10 mouse cellular contexts compared by ENCODE assay signal in genomic region chr12:44176331-44177037, GRCm38 (mm10). TPM values are rescaled to one million over a fixed set of nuclear protein-coding genes. Genes with fewer than 3 reads are reported as not detected.
DNase-seq lines count a peak whose midpoint lies in the region; ATAC-seq and TF ChIP-seq lines count a peak whose summit lies in the region.
"Had no signal": no experiment of that assay in that cellular context is flagged by ENCODE, and none has a peak within 500 bp of the region (broad histone marks: within the 10 kb centered on the region; RNA-seq: fewer than 3 reads in every experiment).

No protein-coding gene starts in this region.

- TF ChIP-seq POLR2A in kidney, adult 2 months (IDR thresholded peaks at IDR 0.05; ENCODE audit: low read depth, low read length), result no peak

- H3K9ac ChIP-seq in embryonic facial prominence, embryonic 13.5 days, result no peak overlapping the region
- H3K9ac ChIP-seq in hindbrain, postnatal 0 days (replicated peaks; ENCODE audit: low read length), result no peak overlapping the region
- no peak overlapping the region for H3K9ac ChIP-seq in midbrain, embryonic 14.5 days (replicated peaks; ENCODE audit: low read length)

- peak; percentile 13 for DNase-seq in kidney, adult 2 months
- no peak for DNase-seq in kidney, adult 9 months
- no peak for DNase-seq in hindbrain, postnatal 0 days (ENCODE audit: low spot score)
- DNase-seq in midbrain, embryonic 14.5 days, result peak; percentile 47
- DNase-seq in B cell, adult 2 months, result no peak
- DNase-seq in spleen, adult 12 weeks (ENCODE audit: low spot score), result no peak
- no peak for DNase-seq in adrenal gland, postnatal 36 days
- DNase-seq: cerebellum, adult 11-12 months had no signal

- H3K36me3 ChIP-seq in kidney, adult 2 months (ENCODE audit: control insufficient read depth, insufficient read depth, low read length), result no peaks in the 10 kb centered on the region
- H3K36me3 ChIP-seq in embryonic facial prominence, embryonic 13.5 days, result no peaks in the 10 kb centered on the region
- no peaks in the 10 kb centered on the region for H3K36me3 ChIP-seq in hindbrain, postnatal 0 days (ENCODE audit: insufficient read depth, low read length)
- H3K36me3 ChIP-seq in midbrain, embryonic 14.5 days (ENCODE audit: control insufficient read depth, insufficient read depth, low read length), result no peaks in the 10 kb centered on the region
- H3K36me3 ChIP-seq: G1E had no signal

- 21% methylated on average over 10 of the region's 10 CpGs for WGBS in kidney, adult 2 months
- WGBS in embryonic facial prominence, embryonic 13.5 days, result 55% methylated on average over 10 of the region's 10 CpGs
- WGBS in hindbrain, postnatal 0 days, result 31% methylated on average over 10 of the region's 10 CpGs
- 44% methylated on average over 10 of the region's 10 CpGs for WGBS in midbrain, embryonic 14.5 days

- no peak overlapping the region for H3K27ac ChIP-seq in kidney, adult 2 months (ENCODE audit: insufficient read depth, low read depth, low read length)
- no peak overlapping the region for H3K27ac ChIP-seq in embryonic facial prominence, embryonic 13.5 days
- no peak overlapping the region for H3K27ac ChIP-seq in hindbrain, postnatal 0 days
- H3K27ac ChIP-seq in midbrain, embryonic 14.5 days (replicated peaks; ENCODE audit: low read depth, low read length), result peak overlapping the region; percentile 68

- H3K27me3 ChIP-seq in kidney, adult 2 months (replicated peaks; ENCODE audit: control insufficient read depth, insufficient read depth, low read length), result no peaks in the 10 kb centered on the region
- H3K27me3 ChIP-seq in embryonic facial prominence, embryonic 13.5 days, result no peaks in the 10 kb centered on the region
- H3K27me3 ChIP-seq in hindbrain, postnatal 0 days (ENCODE audit: insufficient read depth, low read length), result no peaks in the 10 kb centered on the region
- H3K27me3 ChIP-seq in midbrain, embryonic 14.5 days (ENCODE audit: control insufficient read depth, insufficient read depth, low read length), result no peaks in the 10 kb centered on the region

- no peak for ATAC-seq in embryonic facial prominence, embryonic 13.5 days (ENCODE audit: insufficient number of reproducible peaks, insufficient read depth, low FRiP score, low TSS enrichment, low read depth)
- no peak for ATAC-seq in hindbrain, postnatal 0 days
- no peak for ATAC-seq in midbrain, embryonic 14.5 days (ENCODE audit: low FRiP score, low TSS enrichment)

- TF ChIP-seq CTCF in kidney, adult 2 months (conservative IDR thresholded peaks at IDR 0.05; ENCODE audit: insufficient read depth, insufficient read length, low read depth, low read length), result no peak
- TF ChIP-seq CTCF in hindbrain, postnatal 0 days (IDR thresholded peaks at IDR 0.05; ENCODE audit: low read depth), result no peak

- no peaks in the 10 kb centered on the region for H3K9me3 ChIP-seq in embryonic facial prominence, embryonic 13.5 days
- no peaks in the 10 kb centered on the region for H3K9me3 ChIP-seq in hindbrain, postnatal 0 days (ENCODE audit: low read length)
- H3K9me3 ChIP-seq in midbrain, embryonic 14.5 days (ENCODE audit: control insufficient read depth, low read length), result no peaks in the 10 kb centered on the region
- H3K9me3 ChIP-seq: G1E had no signal

- H3K4me3 ChIP-seq in kidney, adult 2 months (ENCODE audit: insufficient read depth, low read depth, low read length), result no peak overlapping the region
- H3K4me3 ChIP-seq in embryonic facial prominence, embryonic 13.5 days, result no peak overlapping the region
- no peak overlapping the region for H3K4me3 ChIP-seq in hindbrain, postnatal 0 days (ENCODE audit: low read length)
- H3K4me3 ChIP-seq in midbrain, embryonic 14.5 days (replicated peaks; ENCODE audit: low read depth, low read length), result no peak overlapping the region

- peak overlapping the region; percentile 28; the same call in 1 of the 2 replicates for H3K4me2 ChIP-seq in embryonic facial prominence, embryonic 13.5 days
- H3K4me2 ChIP-seq in hindbrain, postnatal 0 days (ENCODE audit: low read depth, low read length), result peak overlapping the region; percentile 45
- H3K4me2 ChIP-seq in midbrain, embryonic 14.5 days (ENCODE audit: low read length), result peak overlapping the region; percentile 26

- no peaks in the 10 kb centered on the region for H3K4me1 ChIP-seq in kidney, adult 2 months (ENCODE audit: control insufficient read depth, insufficient read depth, low read length)
- peaks cover 3% of the 10 kb centered on the region; the same call in 1 of the 2 replicates for H3K4me1 ChIP-seq in embryonic facial prominence, embryonic 13.5 days
- H3K4me1 ChIP-seq in hindbrain, postnatal 0 days (ENCODE audit: insufficient read depth, low read length), result no peaks in the 10 kb centered on the region; the same call in 1 of the 2 replicates
- 0 out of 2 replicates have a peak, but pooled peaks cover 6% of the 10 kb centered on the region for H3K4me1 ChIP-seq in midbrain, embryonic 14.5 days (ENCODE audit: control insufficient read depth, insufficient read depth, low read length)

RNA-seq across cellular contexts. Expression of gene Dnajb9, which starts 33.6 kb away (rescaled TPM):
- 4.5 and 7.1 TPM in 2 replicates for polyA plus RNA-seq in kidney, adult 2 months (2012; rRNA removed)
- 19.8 and 25.7 TPM in 2 replicates for polyA plus RNA-seq in embryonic facial prominence, embryonic 13.5 days (2015; fragmentation: Nextera tagmentation; extraction: Ambion mirVana)
- 12.3 and 40.8 TPM in 2 replicates for total RNA-seq in hindbrain, postnatal 0 days (2014; rRNA removed)
- polyA plus RNA-seq in hindbrain, postnatal 0 days (2015; fragmentation: Nextera tagmentation; extraction: Ambion mirVana), result 31.8 and 34.7 TPM in 2 replicates
- polyA plus RNA-seq in midbrain, embryonic 14.5 days (2014; fragmentation: Nextera tagmentation; extraction: Ambion mirVana), result 35.0 and 41.3 TPM in 2 replicates
- 10 to 100 TPM; 61.8 to 63.1 TPM for total RNA-seq in adrenal gland, postnatal 36 days (2021)

RNA-seq across cellular contexts. Expression of gene Pnpla8, which starts 44.7 kb away (rescaled TPM):
- polyA plus RNA-seq in kidney, adult 2 months (2012; rRNA removed), result 23.1 and 29.3 TPM in 2 replicates
- polyA plus RNA-seq in embryonic facial prominence, embryonic 13.5 days (2015; fragmentation: Nextera tagmentation; extraction: Ambion mirVana), result 61.2 and 63.5 TPM in 2 replicates
- 58.8 and 62.7 TPM in 2 replicates for total RNA-seq in hindbrain, postnatal 0 days (2014; rRNA removed)
- polyA plus RNA-seq in hindbrain, postnatal 0 days (2015; fragmentation: Nextera tagmentation; extraction: Ambion mirVana), result 107 and 123 TPM in 2 replicates
- 146 and 168 TPM in 2 replicates for polyA plus RNA-seq in midbrain, embryonic 14.5 days (2014; fragmentation: Nextera tagmentation; extraction: Ambion mirVana)
- total RNA-seq in adrenal gland, postnatal 36 days (2021), result 100 to 1,000 TPM; 121 to 161 TPM

Comparison
In these comparisons a context has a peak if more than half of its experiments do, and no peak if none do; other contexts are left out.
1. DNase-seq: peak in kidney, adult 2 months (single experiment) and midbrain, embryonic 14.5 days (single experiment); none in kidney, adult 9 months (single experiment), hindbrain, postnatal 0 days (single experiment), B cell, adult 2 months (0 of 2), spleen, adult 12 weeks (single experiment) and adrenal gland, postnatal 36 days (0 of 2).
2. Peak in every context shown above with its lines, with median percentiles within 50 percentile points of each other: H3K4me2 ChIP-seq.